Mouse (Mus musculus) liver, adult 2 months (tissue): Measurements from ENCODE around the gene Il20. TPM values are rescaled to one million over a fixed set of nuclear protein-coding genes. Genes with fewer than 3 reads are reported as not detected.

ENCODE experiments used
- DNase-seq: peaks from one replicate; pipeline ENCODE4 v3.0.0-alpha.2; 2011; ENCODE audit warnings: low read depth, low spot score; ENCODE audit errors: extremely low read depth
- H3K27ac ChIP-seq: fragments of 200-500 bp; replicated peaks from 2 replicates; pipeline ENCODE4 v1.5.1; 2012; ENCODE audit warnings: low read depth, mild to moderate bottlenecking, control low read depth, inconsistent platforms, low read length; ENCODE audit not compliant: insufficient read depth
- H3K27me3 ChIP-seq: fragments of 200-500 bp; 2 replicates; pipeline ENCODE4 v1.6.1; 2012; ENCODE audit warnings: mild to moderate bottlenecking, moderate library complexity, low read length, inconsistent platforms; ENCODE audit not compliant: control insufficient read depth, insufficient read depth
- H3K36me3 ChIP-seq: fragments of 200-500 bp; 2 replicates; pipeline ENCODE4 v1.6.1; 2012; ENCODE audit warnings: low read length, inconsistent platforms; ENCODE audit not compliant: control insufficient read depth, insufficient read depth
- H3K4me1 ChIP-seq: fragments of 200-500 bp; 2 replicates; pipeline ENCODE4 v1.6.1; 2011; ENCODE audit warnings: low read length; ENCODE audit not compliant: control insufficient read depth, insufficient read depth
- H3K4me3 ChIP-seq: fragments of 200-500 bp; 2 replicates; pipeline ENCODE4 v1.5.1; 2011; ENCODE audit warnings: low read depth, mild to moderate bottlenecking, control low read depth, low read length, moderate library complexity; ENCODE audit not compliant: insufficient read depth
- H3K79me2 ChIP-seq: fragments of 200-500 bp; 2 replicates; pipeline ENCODE4 v1.6.1; 2012; ENCODE audit warnings: inconsistent platforms, mild to moderate bottlenecking, low read length, moderate library complexity; ENCODE audit not compliant: control insufficient read depth, insufficient read depth
- H3K9ac ChIP-seq: fragments of 200-500 bp; 2 replicates; pipeline ENCODE4 v1.6.1; 2012; ENCODE audit warnings: low read depth, mild to moderate bottlenecking, control low read depth, inconsistent platforms, low read length
- CTCF ChIP-seq: fragments of 200-500 bp; IDR thresholded peaks from 2 replicates; pipeline ENCODE4 v1.5.1; 2011; ENCODE audit warnings: low read depth, low read length, control low read depth
- POLR2A ChIP-seq: fragments of 200-500 bp; IDR thresholded peaks from 2 replicates; pipeline ENCODE4 v1.6.1; 2011; ENCODE audit warnings: low read length, control low read depth; ENCODE audit not compliant: insufficient read depth; ENCODE audit errors: extremely low read depth
- WGBS: fragments of 180-500 bp; shearing (Covaris S2); methylation state at CpG from one replicate; pipeline ENCODE4 v1.1.7; 2018; 5-methylcytosine and 5-hydroxymethylcytosine counted together
- polyA plus RNA-seq: library from polyadenylated mRNA; depleted of rRNA; stranded (reverse); fragments of >200 nt; gene quantifications from 2 replicates; pipeline ENCODE4 v1.2.3, GENCODE M21; 2012; rRNA removed
- total RNA-seq: library from RNA; depleted of rRNA; stranded (reverse); fragments of >200 nt; gene quantifications from 2 replicates; pipeline ENCODE4 v1.2.3, GENCODE M21; 2014; rRNA removed

The Il20 gene
- total and polyA plus RNA-seq, 2 experiments = not detected

DNA sequence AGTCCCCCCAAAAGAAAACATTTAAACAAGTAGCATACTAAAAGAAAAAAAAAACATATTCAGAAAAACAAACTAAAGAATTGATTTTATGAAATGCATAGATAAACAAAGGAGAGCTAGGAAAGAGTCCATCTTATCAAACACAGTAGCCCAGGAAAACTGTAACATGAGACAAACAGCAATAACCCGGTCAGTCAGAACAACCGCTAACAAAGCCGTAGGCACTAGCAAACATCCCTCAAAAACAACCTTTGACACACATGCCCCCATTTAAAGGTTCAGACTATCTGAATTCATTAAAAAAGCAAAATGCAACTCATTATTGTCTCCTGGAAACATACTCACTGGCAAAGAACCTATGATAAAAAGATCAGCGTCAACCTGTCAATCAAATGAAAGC is 53.8 kb downstream of the Il20 start:
- Histone ChIP-seq H3K27ac (no peak overlapping the region), H3K9ac (no peak overlapping the region), H3K36me3 (no peaks in the 10 kb centered on the region), H3K79me2 (no peaks in the 10 kb centered on the region), H3K4me3 (no peak overlapping the region), H3K27me3 (no peaks in the 10 kb centered on the region), H3K4me1 (no peaks in the 10 kb centered on the region)
- WGBS = 20% methylated on average over 4 of the region's 4 CpGs
- TF ChIP-seq POLR2A (no peak), CTCF (no peak)
- peak; percentile 62 for DNase-seq

Other genes starting within 250 kb of the Il20 start
- gene C4bp, start 249.8 kb downstream of the Il20 start, total RNA-seq = 368 and 394 TPM in 2 replicates
- 151 and 182 TPM in 2 replicates for gene C4bp, start 249.8 kb downstream of the Il20 start, polyA plus RNA-seq
- 0.20 TPM in 1 of 2 replicates, not detected in the other for gene Gm29427, start 195.7 kb downstream of the Il20 start, total RNA-seq
- gene Gm29427, start 195.7 kb downstream of the Il20 start, polyA plus RNA-seq = not detected in 2 replicates
- 8.9 and 9.0 TPM in 2 replicates for gene Yod1, start 194.1 kb downstream of the Il20 start, total RNA-seq
- 1.3 and 1.4 TPM in 2 replicates for gene Yod1, start 194.1 kb downstream of the Il20 start, polyA plus RNA-seq
- gene Pfkfb2, start 182.2 kb downstream of the Il20 start, total RNA-seq = 17.8 and 19.5 TPM in 2 replicates
- gene Pfkfb2, start 182.2 kb downstream of the Il20 start, polyA plus RNA-seq = 5.3 and 8.5 TPM in 2 replicates
- gene AA986860, start 179.5 kb downstream of the Il20 start, total RNA-seq = 0.65 and 0.74 TPM in 2 replicates
- 0.18 and 0.25 TPM in 2 replicates for gene AA986860, start 179.5 kb downstream of the Il20 start, polyA plus RNA-seq
- 0.13 and 0.55 TPM in 2 replicates for gene Fcamr, start 110.5 kb downstream of the Il20 start, total RNA-seq
- gene Fcamr, start 110.5 kb downstream of the Il20 start, polyA plus RNA-seq = 0.09 TPM in 1 of 2 replicates, not detected in the other
- 482 and 517 TPM in 2 replicates for gene Pigr, start 84.8 kb downstream of the Il20 start, total RNA-seq
- 579 and 633 TPM in 2 replicates for gene Pigr, start 84.8 kb downstream of the Il20 start, polyA plus RNA-seq
- gene Fcmr, start 45.8 kb downstream of the Il20 start, total RNA-seq = 0.09 and 0.54 TPM in 2 replicates
- gene Fcmr, start 45.8 kb downstream of the Il20 start, polyA plus RNA-seq = 0.81 and 2.6 TPM in 2 replicates
- not detected in 2 replicates for gene Il24, start 24.0 kb downstream of the Il20 start, total RNA-seq
- not detected in 2 replicates for gene Il24, start 24.0 kb downstream of the Il20 start, polyA plus RNA-seq
- gene Il19, start 28.7 kb upstream of the Il20 start, total RNA-seq = not detected in 2 replicates
- gene Il19, start 28.7 kb upstream of the Il20 start, polyA plus RNA-seq = not detected in 2 replicates
- gene Il10, start 108.4 kb upstream of the Il20 start, total RNA-seq = 0.28 and 1.7 TPM in 2 replicates
- gene Il10, start 108.4 kb upstream of the Il20 start, polyA plus RNA-seq = not detected in 2 replicates
- gene Mapkapk2, start 186.4 kb upstream of the Il20 start, total RNA-seq = 29.5 and 30.0 TPM in 2 replicates
- gene Mapkapk2, start 186.4 kb upstream of the Il20 start, polyA plus RNA-seq = 45.1 and 45.4 TPM in 2 replicates
- gene Dyrk3, start 226.9 kb upstream of the Il20 start, total RNA-seq = 0.87 and 1.3 TPM in 2 replicates
- 0.50 and 0.73 TPM in 2 replicates for gene Dyrk3, start 226.9 kb upstream of the Il20 start, polyA plus RNA-seq
- 20.9 and 25.6 TPM in 2 replicates for gene Eif2d, start 241.7 kb upstream of the Il20 start, total RNA-seq
- 24.0 and 28.9 TPM in 2 replicates for gene Eif2d, start 241.7 kb upstream of the Il20 start, polyA plus RNA-seq